29 mouse cellular contexts compared by ENCODE assay signal in the genomic region with DNA sequence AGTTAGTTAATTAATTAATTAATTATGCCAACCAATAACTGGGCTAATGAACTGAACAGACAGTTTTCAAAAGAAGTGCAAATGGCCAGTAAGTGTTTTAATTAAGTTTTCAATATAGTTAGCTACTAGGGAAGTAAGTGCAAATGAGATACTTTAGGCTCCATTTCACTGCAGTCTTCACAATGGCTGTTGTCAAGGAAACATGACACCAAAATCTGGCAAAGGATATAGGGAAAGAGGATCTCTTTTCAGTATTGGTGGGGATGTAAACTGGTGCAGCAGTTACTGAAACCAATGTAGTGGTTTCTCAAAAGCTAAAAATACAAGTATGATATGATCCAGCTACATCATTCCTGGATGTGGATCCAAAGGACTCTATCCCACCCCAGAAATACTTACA.
DNase-seq lines count a peak whose midpoint lies in the region; ATAC-seq and TF ChIP-seq lines count a peak whose summit lies in the region.
"Had no signal": no experiment of that assay in that cellular context is flagged by ENCODE, and none has a peak within 500 bp of the region (broad histone marks: within the 10 kb centered on the region; RNA-seq: fewer than 3 reads in every experiment).

No protein-coding gene starts in this region.

- peaks cover 21% of the 10 kb centered on the region for H3K36me3 ChIP-seq in forebrain, embryonic 14.5 days (ENCODE audit: control insufficient read depth, insufficient read depth, low read length)
- H3K36me3 ChIP-seq in forebrain, embryonic 15.5 days, result peaks cover 18% of the 10 kb centered on the region
- H3K36me3 ChIP-seq in hindbrain, embryonic 14.5 days (replicated peaks; ENCODE audit: control insufficient read depth, insufficient read depth), result peaks cover 46% of the 10 kb centered on the region
- peaks cover 11% of the 10 kb centered on the region; the same call in 1 of the 2 replicates for H3K36me3 ChIP-seq in hindbrain, postnatal 0 days (ENCODE audit: insufficient read depth, low read length)
- H3K36me3 ChIP-seq in hindbrain, embryonic 16.5 days (ENCODE audit: control insufficient read depth, insufficient read depth, low read length), result 0 out of 2 replicates have a peak, but pooled peaks cover 7% of the 10 kb centered on the region
- no peaks in the 10 kb centered on the region for H3K36me3 ChIP-seq in hindbrain, embryonic 11.5 days (ENCODE audit: control insufficient read depth, insufficient read depth, low read length)
- H3K36me3 ChIP-seq in neural tube, embryonic 13.5 days, result peaks cover 30% of the 10 kb centered on the region

- no peak overlapping the region for H3K9ac ChIP-seq in forebrain, embryonic 14.5 days (ENCODE audit: low read length)
- no peak overlapping the region for H3K9ac ChIP-seq in forebrain, embryonic 15.5 days (replicated peaks)
- no peak overlapping the region for H3K9ac ChIP-seq in hindbrain, embryonic 14.5 days
- no peak overlapping the region for H3K9ac ChIP-seq in hindbrain, postnatal 0 days (replicated peaks; ENCODE audit: low read length)
- H3K9ac ChIP-seq in hindbrain, embryonic 16.5 days (ENCODE audit: low read depth, low read length), result no peak overlapping the region
- H3K9ac ChIP-seq in hindbrain, embryonic 11.5 days (ENCODE audit: low read depth, low read length), result no peak overlapping the region
- no peak overlapping the region for H3K9ac ChIP-seq in neural tube, embryonic 13.5 days
- H3K9ac ChIP-seq: embryonic facial prominence, embryonic 13.5 days; embryonic facial prominence, embryonic 15.5 days; forebrain, embryonic 13.5 days had no signal

- H3K27me3 ChIP-seq in forebrain, embryonic 14.5 days (replicated peaks; ENCODE audit: control insufficient read depth, insufficient read depth, low read length), result no peaks in the 10 kb centered on the region
- H3K27me3 ChIP-seq in forebrain, embryonic 15.5 days, result no peaks in the 10 kb centered on the region
- H3K27me3 ChIP-seq in hindbrain, embryonic 14.5 days (ENCODE audit: control insufficient read depth, insufficient read depth, low read length), result no peaks in the 10 kb centered on the region
- no peaks in the 10 kb centered on the region for H3K27me3 ChIP-seq in hindbrain, postnatal 0 days (ENCODE audit: insufficient read depth, low read length)
- H3K27me3 ChIP-seq in hindbrain, embryonic 16.5 days (replicated peaks; ENCODE audit: control insufficient read depth, insufficient read depth, low read length), result no peaks in the 10 kb centered on the region
- no peaks in the 10 kb centered on the region for H3K27me3 ChIP-seq in hindbrain, embryonic 11.5 days (ENCODE audit: control insufficient read depth, insufficient read depth, low read length)
- H3K27me3 ChIP-seq in neural tube, embryonic 13.5 days, result no peaks in the 10 kb centered on the region
- H3K27me3 ChIP-seq: CH12.LX; embryonic facial prominence, embryonic 13.5 days; embryonic facial prominence, embryonic 15.5 days; forebrain, embryonic 13.5 days; Patski had no signal

- no peak for TF ChIP-seq CTCF in hindbrain, postnatal 0 days (IDR thresholded peaks at IDR 0.05; ENCODE audit: low read depth)

- no peaks in the 10 kb centered on the region for H3K9me3 ChIP-seq in forebrain, embryonic 14.5 days (replicated peaks; ENCODE audit: control insufficient read depth, low read length)
- H3K9me3 ChIP-seq in forebrain, embryonic 15.5 days, result no peaks in the 10 kb centered on the region
- H3K9me3 ChIP-seq in hindbrain, embryonic 14.5 days (ENCODE audit: control insufficient read depth, low read length), result no peaks in the 10 kb centered on the region
- no peaks in the 10 kb centered on the region for H3K9me3 ChIP-seq in hindbrain, postnatal 0 days (ENCODE audit: low read length)
- H3K9me3 ChIP-seq in hindbrain, embryonic 16.5 days (ENCODE audit: control insufficient read depth, low read length), result no peaks in the 10 kb centered on the region
- no peaks in the 10 kb centered on the region for H3K9me3 ChIP-seq in hindbrain, embryonic 11.5 days (ENCODE audit: control insufficient read depth, low read length)
- no peaks in the 10 kb centered on the region for H3K9me3 ChIP-seq in neural tube, embryonic 13.5 days
- H3K9me3 ChIP-seq: embryonic facial prominence, embryonic 13.5 days; embryonic facial prominence, embryonic 15.5 days; forebrain, embryonic 10.5 days; forebrain, embryonic 13.5 days; G1E had no signal

- no peak overlapping the region for H3K4me2 ChIP-seq in forebrain, embryonic 14.5 days (ENCODE audit: low read length)
- H3K4me2 ChIP-seq in forebrain, embryonic 15.5 days (replicated peaks), result no peak overlapping the region
- H3K4me2 ChIP-seq in hindbrain, embryonic 14.5 days (replicated peaks), result no peak overlapping the region
- H3K4me2 ChIP-seq in hindbrain, postnatal 0 days (ENCODE audit: low read depth, low read length), result no peak overlapping the region
- no peak overlapping the region for H3K4me2 ChIP-seq in hindbrain, embryonic 16.5 days (ENCODE audit: low read length)
- no peak overlapping the region for H3K4me2 ChIP-seq in hindbrain, embryonic 11.5 days (replicated peaks; ENCODE audit: low read depth, low read length)
- H3K4me2 ChIP-seq in neural tube, embryonic 13.5 days, result no peak overlapping the region
- H3K4me2 ChIP-seq: embryonic facial prominence, embryonic 13.5 days; embryonic facial prominence, embryonic 15.5 days; forebrain, embryonic 13.5 days had no signal

- H3K4me3 ChIP-seq in forebrain, embryonic 14.5 days (ENCODE audit: low read depth, low read length), result no peak overlapping the region
- no peak overlapping the region for H3K4me3 ChIP-seq in forebrain, embryonic 15.5 days
- no peak overlapping the region for H3K4me3 ChIP-seq in hindbrain, embryonic 14.5 days (replicated peaks; ENCODE audit: low read length)
- H3K4me3 ChIP-seq in hindbrain, postnatal 0 days (ENCODE audit: low read length), result no peak overlapping the region
- H3K4me3 ChIP-seq in hindbrain, embryonic 16.5 days (ENCODE audit: low read length), result no peak overlapping the region
- no peak overlapping the region for H3K4me3 ChIP-seq in hindbrain, embryonic 11.5 days (ENCODE audit: low read depth, low read length)
- no peak overlapping the region for H3K4me3 ChIP-seq in neural tube, embryonic 13.5 days
- H3K4me3 ChIP-seq: embryonic facial prominence, embryonic 13.5 days; embryonic facial prominence, embryonic 15.5 days; erythroblast, embryonic 14.5 days; forebrain, embryonic 10.5 days; forebrain, embryonic 13.5 days had no signal

- ATAC-seq in forebrain, embryonic 14.5 days, result no peak
- no peak for ATAC-seq in forebrain, embryonic 15.5 days (replicated peaks)
- no peak for ATAC-seq in hindbrain, embryonic 14.5 days (ENCODE audit: low FRiP score)
- no peak for ATAC-seq in hindbrain, postnatal 0 days
- ATAC-seq in hindbrain, embryonic 16.5 days, result 0 out of 2 replicates have a peak, but pooled peaks have one; percentile 37
- ATAC-seq in hindbrain, embryonic 11.5 days (ENCODE audit: low FRiP score), result no peak
- ATAC-seq in neural tube, embryonic 13.5 days (ENCODE audit: low read depth), result no peak
- ATAC-seq: activated CD4-positive, CD25-positive, alpha-beta regulatory T cell, adult 4 months; CD4-positive, CD25-positive, alpha-beta regulatory T cell, adult 4 months; forebrain, embryonic 13.5 days; Patski had no signal

- peak; percentile 57 for DNase-seq in forebrain, embryonic 14.5 days (ENCODE audit: low spot score)
- no peak for DNase-seq in hindbrain, embryonic 14.5 days (ENCODE audit: low spot score)
- no peak for DNase-seq in hindbrain, postnatal 0 days (ENCODE audit: low spot score)
- DNase-seq in hindbrain, embryonic 11.5 days (ENCODE audit: low spot score), result no peak
- DNase-seq in neural tube, embryonic 10.5 days (ENCODE audit: extremely low spot score, low spot score), result no peak
- DNase-seq: adrenal gland, adult 8-10 months; adrenal gland, postnatal 14 days; adrenal gland, postnatal 36 days; B cell, adult 2 months; cerebellum, adult 11 months; cerebellum, adult 18-20 months; cerebellum, adult 8-10 months; cerebellum, adult 9-11 months; cerebellum, postnatal 14 days; cerebellum, postnatal 36 days; embryo, embryonic 11 days had no signal

- H3K27ac ChIP-seq in forebrain, embryonic 14.5 days (ENCODE audit: low read depth, low read length), result no peak overlapping the region
- H3K27ac ChIP-seq in forebrain, embryonic 15.5 days (replicated peaks), result no peak overlapping the region
- H3K27ac ChIP-seq in hindbrain, embryonic 14.5 days, result 0 out of 2 replicates have a peak overlapping the region, but pooled peaks have one; percentile 5
- H3K27ac ChIP-seq in hindbrain, postnatal 0 days, result no peak overlapping the region
- no peak overlapping the region for H3K27ac ChIP-seq in hindbrain, embryonic 16.5 days (ENCODE audit: low read depth, low read length)
- no peak overlapping the region for H3K27ac ChIP-seq in hindbrain, embryonic 11.5 days (ENCODE audit: low read depth, low read length)
- 0 out of 2 replicates have a peak overlapping the region, but pooled peaks have one; percentile 28 for H3K27ac ChIP-seq in neural tube, embryonic 13.5 days (replicated peaks)
- H3K27ac ChIP-seq: embryonic facial prominence, embryonic 13.5 days; embryonic facial prominence, embryonic 15.5 days; forebrain, embryonic 10.5 days; forebrain, embryonic 13.5 days had no signal

- H3K4me1 ChIP-seq in forebrain, embryonic 14.5 days (ENCODE audit: control insufficient read depth, insufficient read depth, low read length), result 0 out of 2 replicates have a peak, but pooled peaks cover 4% of the 10 kb centered on the region
- H3K4me1 ChIP-seq in forebrain, embryonic 15.5 days, result peaks cover 6% of the 10 kb centered on the region
- H3K4me1 ChIP-seq in hindbrain, embryonic 14.5 days (replicated peaks; ENCODE audit: control insufficient read depth, insufficient read depth, low read length), result no peaks in the 10 kb centered on the region
- H3K4me1 ChIP-seq in hindbrain, postnatal 0 days (ENCODE audit: insufficient read depth, low read length), result no peaks in the 10 kb centered on the region
- no peaks in the 10 kb centered on the region for H3K4me1 ChIP-seq in hindbrain, embryonic 16.5 days (ENCODE audit: control insufficient read depth, insufficient read depth, low read depth, low read length)
- no peaks in the 10 kb centered on the region for H3K4me1 ChIP-seq in hindbrain, embryonic 11.5 days (replicated peaks; ENCODE audit: control insufficient read depth, insufficient read depth, low read length)
- no peaks in the 10 kb centered on the region for H3K4me1 ChIP-seq in neural tube, embryonic 13.5 days (replicated peaks)
- H3K4me1 ChIP-seq: embryonic facial prominence, embryonic 13.5 days; embryonic facial prominence, embryonic 15.5 days had no signal

Comparison
In these comparisons a context has a peak if more than half of its experiments do, and no peak if none do; other contexts are left out.
1. H3K27ac ChIP-seq: peak in hindbrain, embryonic 14.5 days (single experiment) and neural tube, embryonic 13.5 days (single experiment); none in forebrain, embryonic 14.5 days (single experiment), forebrain, embryonic 15.5 days (single experiment), hindbrain, postnatal 0 days (single experiment), hindbrain, embryonic 16.5 days (single experiment) and hindbrain, embryonic 11.5 days (single experiment).